Mouse (Mus musculus) forebrain, embryonic 11.5 days (tissue): ENCODE data around the gene Tmed10. TPM values are rescaled to one million over a fixed set of nuclear protein-coding genes. Genes with fewer than 3 reads are reported as not detected.

Source experiments
- ATAC-seq: fragments of 200-750 bp; cut with Nextera tagmentation; replicated peaks from 2 replicates; pipeline ENCODE4 v1.8.0; 2017; ENCODE audit warnings: moderate TSS enrichment; ENCODE audit not compliant: low FRiP score
- DNase-seq: peaks from one replicate; pipeline ENCODE4 v3.0.0-alpha.2; 2017; ENCODE audit warnings: low spot score
- H3K27ac ChIP-seq: fragments of 300-500 bp; sonication (generic); 2 replicates; pipeline ENCODE4 v1.5.1; 2014; ENCODE audit warnings: low read depth, low read length
- H3K27me3 ChIP-seq: fragments of 300-500 bp; sonication (generic); 2 replicates; pipeline ENCODE4 v1.6.1; 2014; ENCODE audit warnings: mild to moderate bottlenecking, low read length, mixed read lengths; ENCODE audit not compliant: control insufficient read depth, insufficient read depth
- H3K36me3 ChIP-seq: fragments of 300-500 bp; sonication (generic); 2 replicates; pipeline ENCODE4 v1.6.1; 2014; ENCODE audit warnings: mild to moderate bottlenecking, low read length, moderate library complexity, mixed read lengths; ENCODE audit not compliant: control insufficient read depth, insufficient read depth
- H3K4me1 ChIP-seq: fragments of 300-500 bp; sonication (generic); replicated peaks from 2 replicates; pipeline ENCODE4 v1.6.1; 2014; ENCODE audit warnings: low read length, mixed read lengths; ENCODE audit not compliant: control insufficient read depth, insufficient read depth
- H3K4me2 ChIP-seq: fragments of 300-500 bp; sonication (generic); 2 replicates; pipeline ENCODE4 v1.6.1; 2014; ENCODE audit warnings: low read depth, mild to moderate bottlenecking, low read length, moderate library complexity, mixed read lengths; ENCODE audit not compliant: severe bottlenecking
- H3K4me3 ChIP-seq: fragments of 300-500 bp; sonication (generic); 2 replicates; pipeline ENCODE4 v1.5.1; 2014; ENCODE audit warnings: low read depth, low read length
- H3K9ac ChIP-seq: fragments of 300-500 bp; sonication (generic); 2 replicates; pipeline ENCODE4 v1.6.1; 2014; ENCODE audit warnings: low read length
- H3K9me3 ChIP-seq: fragments of 300-500 bp; sonication (generic); 2 replicates; pipeline ENCODE4 v1.6.1; 2016; ENCODE audit warnings: low read length, mixed read lengths; ENCODE audit not compliant: control insufficient read depth
- WGBS: fragments of 180-500 bp; shearing (Covaris S2); extraction: QIAGEN DNeasy Blood & Tissue Kit; methylation state at CpG from one replicate; pipeline ENCODE4 v1.1.7; 2014; 5-methylcytosine and 5-hydroxymethylcytosine counted together
- polyA plus RNA-seq: library from polyadenylated mRNA; unstranded; fragments of >200 nt; fragmentation: Nextera tagmentation; extraction: Ambion mirVana; gene quantifications from 2 replicates; pipeline ENCODE4 v1.2.1, GENCODE M21; 2014

Tmed10 gene
- polyA plus RNA-seq, 1 experiment from 2014 or later: 229 TPM

GRCm38 (mm10) chr12:85366271-85366670, 8.4 kb downstream of the Tmed10 start:
- DNase-seq (no peak), ATAC-seq (no peak)
- Histone ChIP-seq H3K4me1 (no peaks in the 10 kb centered on the region), H3K9me3 (no peaks in the 10 kb centered on the region), H3K36me3 (no peaks in the 10 kb centered on the region), H3K9ac (no peak overlapping the region), H3K27me3 (no peaks in the 10 kb centered on the region), H3K4me3 (no peak overlapping the region), H3K4me2 (no peak overlapping the region), H3K27ac (no peak overlapping the region)
- 95% methylated on average over 3 of the region's 3 CpGs for WGBS

- DNase-seq (no peak), ATAC-seq (no peak)
- H3K4me1 ChIP-seq: no peaks in the 10 kb centered on the region
- no peaks in the 10 kb centered on the region for H3K36me3 ChIP-seq
- no peaks in the 10 kb centered on the region for H3K9me3 ChIP-seq
- H3K27ac ChIP-seq: no peak overlapping the region
- H3K4me2 ChIP-seq: no peak overlapping the region
- WGBS: 93% methylated on average over 4 of the region's 4 CpGs
- H3K4me3 ChIP-seq: no peak overlapping the region
- no peaks in the 10 kb centered on the region for H3K27me3 ChIP-seq
- no peak overlapping the region for H3K9ac ChIP-seq
Observed at GRCm38 (mm10) chr12:85362510-85362909, 12.1 kb downstream of the Tmed10 start.

- Histone ChIP-seq H3K9me3 (no peaks in the 10 kb centered on the region), H3K27ac (no peak overlapping the region), H3K4me2 (no peak overlapping the region), H3K9ac (no peak overlapping the region), H3K4me1 (no peaks in the 10 kb centered on the region), H3K36me3 (no peaks in the 10 kb centered on the region), H3K4me3 (no peak overlapping the region), H3K27me3 (no peaks in the 10 kb centered on the region)
- DNase-seq: no peak
- ATAC-seq: no peak
Observed at GRCm38 (mm10) chr12:85361580-85361979, 13.1 kb downstream of the Tmed10 start.

- no peaks in the 10 kb centered on the region for H3K9me3 ChIP-seq
- no peak for DNase-seq
- H3K4me3 ChIP-seq: no peak overlapping the region
- H3K36me3 ChIP-seq: no peaks in the 10 kb centered on the region
- no peaks in the 10 kb centered on the region for H3K4me1 ChIP-seq
- no peaks in the 10 kb centered on the region for H3K27me3 ChIP-seq
- H3K4me2 ChIP-seq: no peak overlapping the region
- H3K9ac ChIP-seq: no peak overlapping the region
- H3K27ac ChIP-seq: no peak overlapping the region
- ATAC-seq: no peak
- 91% methylated on average over 3 of the region's 3 CpGs for WGBS
Observed at GRCm38 (mm10) chr12:85361165-85361564, 13.5 kb downstream of the Tmed10 start.

GRCm38 (mm10) chr12:85354061-85354460, 20.6 kb downstream of the Tmed10 start:
- H3K9me3 ChIP-seq: no peaks in the 10 kb centered on the region
- H3K36me3 ChIP-seq: peaks cover 6% of the 10 kb centered on the region; the same call in 1 of the 2 replicates
- ATAC-seq (no peak), DNase-seq (no peak)
- H3K4me3 ChIP-seq: no peak overlapping the region
- H3K9ac ChIP-seq: no peak overlapping the region
- H3K27me3 ChIP-seq: no peaks in the 10 kb centered on the region
- no peak overlapping the region for H3K27ac ChIP-seq
- H3K4me2 ChIP-seq: no peak overlapping the region
- WGBS: 87% methylated on average over 3 of the region's 3 CpGs
- peaks cover 2% of the 10 kb centered on the region; the same call in 1 of the 2 replicates for H3K4me1 ChIP-seq

GRCm38 (mm10) chr12:85350407-85351232, 24.0 kb downstream of the Tmed10 start:
- ATAC-seq (no peak), DNase-seq (no peak)
- H3K4me3 ChIP-seq: no peak overlapping the region
- WGBS: 83% methylated on average over 10 of the region's 10 CpGs
- H3K9me3 ChIP-seq: no peaks in the 10 kb centered on the region
- no peak overlapping the region for H3K9ac ChIP-seq
- peaks cover 6% of the 10 kb centered on the region; the same call in 1 of the 2 replicates for H3K36me3 ChIP-seq
- H3K4me2 ChIP-seq: no peak overlapping the region
- no peak overlapping the region for H3K27ac ChIP-seq
- peaks cover 2% of the 10 kb centered on the region; the same call in 1 of the 2 replicates for H3K4me1 ChIP-seq
- no peaks in the 10 kb centered on the region for H3K27me3 ChIP-seq

- 92% methylated on average over 6 of the region's 6 CpGs for WGBS
- H3K9me3 ChIP-seq: no peaks in the 10 kb centered on the region
- no peak overlapping the region for H3K4me3 ChIP-seq
- H3K4me2 ChIP-seq: no peak overlapping the region
- no peaks in the 10 kb centered on the region for H3K27me3 ChIP-seq
- no peak for ATAC-seq
- H3K9ac ChIP-seq: no peak overlapping the region
- no peak overlapping the region for H3K27ac ChIP-seq
- H3K4me1 ChIP-seq: peaks cover 2% of the 10 kb centered on the region; the same call in 1 of the 2 replicates
- peaks cover 2% of the 10 kb centered on the region; the same call in 1 of the 2 replicates for H3K36me3 ChIP-seq
- no peak for DNase-seq
Observed at GRCm38 (mm10) chr12:85348338-85348737, 26.3 kb downstream of the Tmed10 start.

GRCm38 (mm10) chr12:85347196-85347595, 27.5 kb downstream of the Tmed10 start:
- WGBS: 78% methylated on average over 3 of the region's 3 CpGs
- DNase-seq (no peak), ATAC-seq (no peak)
- no peaks in the 10 kb centered on the region; the same call in 1 of the 2 replicates for H3K36me3 ChIP-seq
- H3K9ac ChIP-seq: no peak overlapping the region
- H3K4me3 ChIP-seq: no peak overlapping the region
- H3K9me3 ChIP-seq: no peaks in the 10 kb centered on the region
- no peaks in the 10 kb centered on the region for H3K27me3 ChIP-seq
- peaks cover 2% of the 10 kb centered on the region; the same call in 1 of the 2 replicates for H3K4me1 ChIP-seq
- no peak overlapping the region for H3K27ac ChIP-seq
- H3K4me2 ChIP-seq: no peak overlapping the region

GRCm38 (mm10) chr12:85346374-85346773, 28.3 kb downstream of the Tmed10 start:
- Histone ChIP-seq H3K9ac (no peak overlapping the region), H3K4me3 (no peak overlapping the region), H3K27ac (no peak overlapping the region), H3K4me2 (no peak overlapping the region), H3K27me3 (no peaks in the 10 kb centered on the region), H3K4me1 (peaks cover 2% of the 10 kb centered on the region; the same call in 1 of the 2 replicates), H3K36me3 (no peaks in the 10 kb centered on the region; the same call in 1 of the 2 replicates), H3K9me3 (no peaks in the 10 kb centered on the region)
- ATAC-seq (no peak), DNase-seq (no peak)
- 65% methylated on average over 3 of the region's 3 CpGs for WGBS
